Mouse (Mus musculus) kidney, postnatal 0 days (tissue): ENCODE measurements around the gene Pdk1. TPM values are rescaled to one million over a fixed set of nuclear protein-coding genes. Genes with fewer than 3 reads are reported as not detected.
A peak's percentile ranks its signal among the peaks of the same experiment; 100 is the strongest.

ENCODE experiments used
- ATAC-seq: fragments of 200-750 bp; cut with Nextera tagmentation; replicated peaks from 2 replicates; pipeline ENCODE4 v1.8.0; 2017; ENCODE audit warnings: low read depth, moderate number of reproducible peaks, moderate TSS enrichment, moderate library complexity; ENCODE audit not compliant: low FRiP score
- DNase-seq: peaks from one replicate; pipeline ENCODE4 v3.0.0-alpha.2; 2016; ENCODE audit warnings: low spot score
- H3K27ac ChIP-seq: fragments of 300-500 bp; sonication (generic); 2 replicates; pipeline ENCODE4 v1.5.1; 2014; ENCODE audit warnings: mild to moderate bottlenecking
- H3K27me3 ChIP-seq: fragments of 300-500 bp; sonication (generic); 2 replicates; pipeline ENCODE4 v1.6.1; 2014; ENCODE audit warnings: low read length, mixed read lengths; ENCODE audit not compliant: insufficient read depth
- H3K36me3 ChIP-seq: fragments of 300-500 bp; sonication (generic); 2 replicates; pipeline ENCODE4 v1.6.1; 2014; ENCODE audit warnings: low read length, mixed read lengths; ENCODE audit not compliant: insufficient read depth
- H3K4me1 ChIP-seq: fragments of 300-500 bp; sonication (generic); replicated peaks from 2 replicates; pipeline ENCODE4 v1.6.1; 2014; ENCODE audit warnings: antibody characterized with exemption, low read length, mixed read lengths; ENCODE audit not compliant: insufficient read depth
- H3K4me2 ChIP-seq: fragments of 300-500 bp; sonication (generic); 2 replicates; pipeline ENCODE4 v1.6.1; 2014; ENCODE audit warnings: mild to moderate bottlenecking, low read length, moderate library complexity, mixed read lengths
- H3K4me3 ChIP-seq: fragments of 300-500 bp; sonication (generic); replicated peaks from 2 replicates; pipeline ENCODE4 v1.5.1; 2014; ENCODE audit warnings: low read depth, low read length
- H3K9ac ChIP-seq: fragments of 300-500 bp; sonication (generic); 2 replicates; pipeline ENCODE4 v1.6.1; 2014; ENCODE audit warnings: low read depth, low read length
- H3K9me3 ChIP-seq: fragments of 300-500 bp; sonication (generic); replicated peaks from 2 replicates; pipeline ENCODE4 v1.6.1; 2016; ENCODE audit warnings: low read length, inconsistent platforms, mixed read lengths
- CTCF ChIP-seq: IDR thresholded peaks from 2 replicates; pipeline ENCODE4 v1.5.1; 2016; ENCODE audit warnings: antibody characterized with exemption, low read depth, mild to moderate bottlenecking, moderate library complexity
- WGBS: fragments of 180-500 bp; shearing (Covaris S2); extraction: QIAGEN DNeasy Blood & Tissue Kit; methylation state at CpG from one replicate; pipeline ENCODE4 v1.1.7; 2014; 5-methylcytosine and 5-hydroxymethylcytosine counted together
- polyA plus RNA-seq: library from polyadenylated mRNA; unstranded; fragments of >200 nt; fragmentation: Nextera tagmentation; extraction: Ambion mirVana; gene quantifications from 2 replicates; pipeline ENCODE4 v1.2.1, GENCODE M21; 2015

Pdk1 gene
- polyA plus RNA-seq, 1 experiment from 2014 or later: 39.6 TPM

- Histone ChIP-seq H3K9ac (no peak overlapping the region), H3K4me2 (no peak overlapping the region), H3K4me1 (no peaks in the 10 kb centered on the region), H3K27me3 (no peaks in the 10 kb centered on the region), H3K27ac (no peak overlapping the region), H3K9me3 (no peaks in the 10 kb centered on the region), H3K4me3 (no peak overlapping the region), H3K36me3 (no peaks in the 10 kb centered on the region)
- 26% methylated on average over 6 of the region's 6 CpGs for WGBS
- ATAC-seq (no peak), DNase-seq (peak; percentile 41)
- no peak for TF ChIP-seq CTCF
Observed at GRCm38 (mm10) chr2:71938716-71939393, 65.8 kb downstream of the Pdk1 start.

DNA sequence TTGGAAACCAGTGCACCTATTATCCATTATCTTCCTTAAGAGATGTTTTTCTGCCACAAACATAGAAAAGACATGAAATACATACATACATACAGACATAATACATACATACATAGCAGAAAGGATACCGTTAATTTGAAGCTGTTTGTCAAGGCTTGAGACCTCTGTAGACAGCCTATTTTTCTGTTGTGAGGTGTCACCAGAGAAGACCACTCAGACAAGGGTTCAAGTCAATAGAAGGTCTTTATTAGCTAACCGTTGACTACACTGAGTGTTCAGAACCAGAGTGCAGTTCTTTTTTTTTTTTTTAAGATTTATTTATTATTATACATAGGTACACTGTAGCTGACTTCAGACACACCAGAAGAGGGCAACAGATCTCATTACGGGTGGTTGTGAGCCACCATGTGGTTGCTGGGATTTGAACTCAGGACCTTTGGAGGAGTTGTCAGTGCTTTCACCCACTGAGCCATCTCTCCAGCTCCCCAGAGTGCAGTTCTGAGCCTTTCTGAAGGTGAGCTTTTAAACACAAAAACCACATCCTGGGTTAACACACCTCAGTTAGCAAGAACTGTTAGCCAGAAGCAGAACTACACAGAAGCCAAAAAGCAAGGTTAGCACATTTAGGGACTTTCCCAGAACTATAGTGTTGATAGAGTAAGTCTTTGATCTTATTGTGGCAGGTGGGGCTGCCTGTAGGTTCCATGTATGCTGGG, 68.1 kb downstream of the Pdk1 start:
- no peak for DNase-seq
- Histone ChIP-seq H3K4me1 (no peaks in the 10 kb centered on the region), H3K27ac (no peak overlapping the region), H3K9ac (no peak overlapping the region), H3K4me3 (no peak overlapping the region), H3K4me2 (no peak overlapping the region), H3K36me3 (no peaks in the 10 kb centered on the region), H3K9me3 (no peaks in the 10 kb centered on the region), H3K27me3 (no peaks in the 10 kb centered on the region)
- TF ChIP-seq CTCF: no peak
- 93% methylated on average over 3 of the region's 3 CpGs for WGBS
- no peak for ATAC-seq

GRCm38 (mm10) chr2:71941721-71942087, 68.7 kb downstream of the Pdk1 start:
- ATAC-seq (no peak), DNase-seq (no peak)
- no peak overlapping the region for H3K4me3 ChIP-seq
- no peak overlapping the region for H3K9ac ChIP-seq
- H3K9me3 ChIP-seq: no peaks in the 10 kb centered on the region
- H3K36me3 ChIP-seq: no peaks in the 10 kb centered on the region
- no peaks in the 10 kb centered on the region for H3K27me3 ChIP-seq
- H3K27ac ChIP-seq: no peak overlapping the region
- H3K4me1 ChIP-seq: no peaks in the 10 kb centered on the region
- 97% methylated on average over 5 of the region's 5 CpGs for whole genome bisulfite sequencing
- no peak for TF ChIP-seq CTCF
- no peak overlapping the region for H3K4me2 ChIP-seq

DNA sequence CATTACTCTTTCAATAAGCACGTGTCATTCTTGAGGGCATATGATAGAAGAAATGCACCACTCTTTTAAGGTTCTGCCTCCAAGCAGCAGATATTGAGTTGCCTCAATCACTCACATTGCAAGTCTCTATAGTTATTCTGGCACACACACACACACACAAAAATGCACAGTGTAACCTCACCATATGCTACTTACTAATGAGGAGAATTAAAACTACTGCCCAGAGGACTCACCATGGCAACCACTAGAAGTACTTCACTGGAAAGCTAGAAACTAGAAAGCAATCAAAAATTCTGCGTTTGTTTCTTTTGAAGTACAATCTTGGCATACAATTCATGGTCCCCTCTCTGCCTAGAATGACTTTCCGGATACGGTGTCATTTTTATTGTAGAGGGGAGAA, 78.2 kb downstream of the Pdk1 start:
- no peak for ATAC-seq
- H3K9me3 ChIP-seq: no peaks in the 10 kb centered on the region
- H3K27me3 ChIP-seq: no peaks in the 10 kb centered on the region
- DNase-seq: no peak
- H3K36me3 ChIP-seq: no peaks in the 10 kb centered on the region
- H3K27ac ChIP-seq: no peak overlapping the region
- H3K4me3 ChIP-seq: no peak overlapping the region
- TF ChIP-seq CTCF: no peak
- H3K4me2 ChIP-seq: no peak overlapping the region
- 74% methylated on average over 4 of the region's 4 CpGs for WGBS
- H3K9ac ChIP-seq: no peak overlapping the region
- no peaks in the 10 kb centered on the region for H3K4me1 ChIP-seq

Other genes starting within 250 kb of the Pdk1 start
- 82.4 and 84.5 TPM in 2 replicates for gene Itga6, start 127.6 kb upstream of the Pdk1 start, polyA plus RNA-seq
- 4.6 and 4.8 TPM in 2 replicates for gene Rapgef4, start 108.0 kb downstream of the Pdk1 start, polyA plus RNA-seq